Mouse (Mus musculus) heart, embryonic 14.5 days (tissue): Measurements from ENCODE around the gene Larp4b. TPM values are rescaled to one million over a fixed set of nuclear protein-coding genes. Genes with fewer than 3 reads are reported as not detected.

ENCODE experiments used
- ATAC-seq: fragments of 200-750 bp; cut with Nextera tagmentation; 2 replicates; pipeline ENCODE4 v1.8.0; 2017; ENCODE audit warnings: low read depth, moderate TSS enrichment; ENCODE audit not compliant: insufficient number of reproducible peaks, insufficient read depth, low FRiP score
- H3K27ac ChIP-seq, 2 experiments: fragments of 200-500 bp in 1 of 2; fragments of 300-500 bp in 1 of 2; sonication (generic) in 1 of 2; replicated peaks in 1 of 2; 2 replicates each; pipeline ENCODE4 v1.5.1; 2012 to 2014; ENCODE audit warnings: low read depth in 2 of 2, low read length in 2 of 2, control low read depth in 1 of 2, mild to moderate bottlenecking in 1 of 2, mixed read lengths in 1 of 2; ENCODE audit not compliant: control insufficient read depth in 1 of 2, insufficient read depth in 1 of 2
- H3K27me3 ChIP-seq: fragments of 300-500 bp; sonication (generic); 2 replicates; pipeline ENCODE4 v1.6.1; 2014; ENCODE audit warnings: mild to moderate bottlenecking, low read length, control low read depth; ENCODE audit not compliant: control insufficient read depth, insufficient read depth
- H3K36me3 ChIP-seq: fragments of 300-500 bp; sonication (generic); 2 replicates; pipeline ENCODE4 v1.6.1; 2014; ENCODE audit warnings: mild to moderate bottlenecking, control low read depth, low read length, mixed read lengths; ENCODE audit not compliant: control insufficient read depth, insufficient read depth
- H3K4me1 ChIP-seq, 2 experiments: fragments of 200-500 bp in 1 of 2; fragments of 300-500 bp in 1 of 2; sonication (generic) in 1 of 2; 2 replicates each; pipeline ENCODE4 v1.6.1; 2012 to 2014; ENCODE audit warnings: low read length in 2 of 2, control low read depth in 1 of 2, mixed read lengths in 1 of 2; ENCODE audit not compliant: control insufficient read depth in 2 of 2, insufficient read depth in 2 of 2
- H3K4me2 ChIP-seq: fragments of 300-500 bp; sonication (generic); 2 replicates; pipeline ENCODE4 v1.6.1; 2014; ENCODE audit warnings: mild to moderate bottlenecking, low read length
- H3K4me3 ChIP-seq, 2 experiments: fragments of 200-500 bp in 1 of 2; fragments of 300-500 bp in 1 of 2; sonication (generic) in 1 of 2; 2 replicates each; pipeline ENCODE4 v1.5.1; 2012 to 2014; ENCODE audit warnings: low read length in 2 of 2, mild to moderate bottlenecking in 2 of 2, control low read depth in 1 of 2, low read depth in 1 of 2, moderate library complexity in 1 of 2; ENCODE audit not compliant: control insufficient read depth in 1 of 2, insufficient read depth in 1 of 2
- H3K9ac ChIP-seq: fragments of 300-500 bp; sonication (generic); 2 replicates; pipeline ENCODE4 v1.6.1; 2014; ENCODE audit warnings: mild to moderate bottlenecking, low read length
- H3K9me3 ChIP-seq: fragments of 300-500 bp; sonication (generic); 2 replicates; pipeline ENCODE4 v1.6.1; 2016; ENCODE audit warnings: low read length, control low read depth; ENCODE audit not compliant: control insufficient read depth
- WGBS: fragments of 180-500 bp; shearing (Covaris S2); extraction: QIAGEN DNeasy Blood & Tissue Kit; methylation state at CpG from one replicate; pipeline ENCODE4 v1.1.7; 2014; 5-methylcytosine and 5-hydroxymethylcytosine counted together
- polyA plus RNA-seq: library from polyadenylated mRNA; unstranded; fragments of >200 nt; fragmentation: Nextera tagmentation; extraction: Ambion mirVana; gene quantifications from 2 replicates; pipeline ENCODE4 v1.2.1, GENCODE M21; 2014

The Larp4b gene
- polyA plus RNA-seq, 1 experiment from 2014 or later, result 36.1 TPM

- Histone ChIP-seq H3K4me3 (no peak overlapping the region), H3K27me3 (no peaks in the 10 kb centered on the region), H3K4me1 (no peaks in the 10 kb centered on the region), H3K9me3 (no peaks in the 10 kb centered on the region), H3K27ac (no peak overlapping the region), H3K36me3 (peaks cover 92% of the 10 kb centered on the region), H3K9ac (no peak overlapping the region), H3K4me2 (no peak overlapping the region)
- 81% methylated on average over 10 of the region's 10 CpGs for WGBS
- ATAC-seq, result no peak
Measured at GRCm38 (mm10) chr13:9159282-9159681, 65.6 kb downstream of the Larp4b start.

- no peaks in the 10 kb centered on the region for H3K9me3 ChIP-seq
- H3K4me3 ChIP-seq, result no peak overlapping the region
- no peaks in the 10 kb centered on the region for H3K27me3 ChIP-seq
- no peaks in the 10 kb centered on the region for H3K4me1 ChIP-seq
- ATAC-seq, result no peak
- H3K36me3 ChIP-seq, result peaks cover 98% of the 10 kb centered on the region
- H3K9ac ChIP-seq, result no peak overlapping the region
- H3K4me2 ChIP-seq, result no peak overlapping the region
- H3K27ac ChIP-seq, result no peak overlapping the region
- WGBS, result 89% methylated on average over 4 of the region's 4 CpGs
Measured at GRCm38 (mm10) chr13:9162888-9163287, 69.2 kb downstream of the Larp4b start.

DNA sequence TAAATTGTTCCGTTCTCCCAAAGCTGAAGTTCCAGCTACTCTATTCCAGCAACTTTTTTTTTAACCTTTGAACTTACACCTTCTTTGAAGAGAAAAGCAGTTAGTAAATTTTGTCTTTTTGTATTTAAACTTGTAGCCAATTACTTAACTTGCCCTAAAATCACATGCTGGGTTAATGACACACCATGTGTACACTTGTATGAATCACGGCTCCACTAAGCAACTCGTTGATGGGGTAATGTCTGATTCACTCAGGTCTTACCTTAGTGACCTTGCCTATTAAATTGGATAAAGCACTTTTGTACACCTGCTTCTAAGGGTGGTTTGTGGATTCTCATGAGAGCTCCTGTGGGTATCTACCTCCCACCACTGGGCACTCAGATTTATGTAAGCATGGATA, 74.2 kb downstream of the Larp4b start:
- no peak overlapping the region for H3K9ac ChIP-seq
- no peaks in the 10 kb centered on the region for H3K27me3 ChIP-seq
- no peak for ATAC-seq
- WGBS, result 90% methylated on average over 3 of the region's 3 CpGs
- H3K9me3 ChIP-seq, result no peaks in the 10 kb centered on the region
- no peaks in the 10 kb centered on the region for H3K4me1 ChIP-seq
- H3K4me2 ChIP-seq, result no peak overlapping the region
- no peak overlapping the region for H3K27ac ChIP-seq
- H3K36me3 ChIP-seq, result peaks cover 95% of the 10 kb centered on the region
- no peak overlapping the region for H3K4me3 ChIP-seq

DNA sequence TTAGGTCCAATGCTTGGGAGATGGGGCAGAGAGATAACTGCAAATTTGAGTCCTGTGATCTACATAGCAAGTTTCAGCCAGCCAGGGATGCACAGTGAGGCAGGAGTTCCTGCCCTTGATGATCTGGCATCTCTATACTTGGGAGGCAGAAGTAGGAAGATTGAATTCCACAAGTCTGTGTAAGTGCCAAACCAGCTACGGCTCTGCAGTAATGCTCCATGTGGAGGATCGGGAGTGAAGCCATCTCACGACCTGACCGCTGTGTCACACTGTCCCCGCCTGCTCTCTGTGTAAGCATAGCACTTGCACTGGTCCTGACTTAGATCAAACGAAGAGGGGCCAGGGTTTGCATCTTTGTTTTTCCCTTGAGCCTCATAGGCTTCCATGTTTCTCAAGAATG, 75.9 kb downstream of the Larp4b start:
- ATAC-seq, result no peak
- H3K27me3 ChIP-seq, result no peaks in the 10 kb centered on the region
- H3K9ac ChIP-seq, result no peak overlapping the region
- H3K36me3 ChIP-seq, result peaks cover 96% of the 10 kb centered on the region
- H3K4me3 ChIP-seq, result no peak overlapping the region
- H3K9me3 ChIP-seq, result no peaks in the 10 kb centered on the region
- 83% methylated on average over 6 of the region's 6 CpGs for WGBS
- no peak overlapping the region for H3K4me2 ChIP-seq
- no peaks in the 10 kb centered on the region for H3K4me1 ChIP-seq
- no peak overlapping the region for H3K27ac ChIP-seq

DNA sequence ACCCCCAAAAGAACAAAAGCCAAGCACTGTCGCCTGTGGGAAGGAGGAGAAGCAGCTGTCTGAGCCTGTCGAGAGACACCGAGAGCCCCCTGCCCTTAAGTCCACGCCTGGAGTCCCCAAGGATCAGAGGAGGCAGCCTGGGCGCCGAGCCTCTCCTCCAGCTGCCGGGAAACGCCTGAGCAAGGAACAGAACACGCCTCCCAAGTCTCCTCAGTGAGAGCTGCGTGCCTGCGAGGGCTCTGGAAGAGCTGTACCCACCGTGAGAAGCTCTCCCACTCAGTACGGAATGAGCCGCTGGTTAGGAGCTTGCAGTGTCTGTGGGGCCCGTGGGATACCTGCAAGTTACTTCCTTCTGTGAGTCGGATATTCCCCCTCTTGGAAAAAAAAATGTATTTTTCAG, 77.0 kb downstream of the Larp4b start:
- H3K9me3 ChIP-seq, result no peaks in the 10 kb centered on the region
- H3K27me3 ChIP-seq, result no peaks in the 10 kb centered on the region
- H3K4me3 ChIP-seq, result no peak overlapping the region
- H3K4me2 ChIP-seq, result no peak overlapping the region
- no peak overlapping the region for H3K9ac ChIP-seq
- H3K4me1 ChIP-seq, result no peaks in the 10 kb centered on the region
- peaks cover 95% of the 10 kb centered on the region for H3K36me3 ChIP-seq
- WGBS, result 93% methylated on average over 16 of the region's 16 CpGs
- no peak overlapping the region for H3K27ac ChIP-seq
- ATAC-seq, result no peak

GRCm38 (mm10) chr13:9173414-9173813, 79.7 kb downstream of the Larp4b start:
- Histone ChIP-seq H3K9me3 (no peaks in the 10 kb centered on the region), H3K27ac (no peak overlapping the region), H3K4me3 (no peak overlapping the region), H3K4me2 (no peak overlapping the region), H3K36me3 (peaks cover 68% of the 10 kb centered on the region), H3K4me1 (no peaks in the 10 kb centered on the region), H3K27me3 (no peaks in the 10 kb centered on the region), H3K9ac (no peak overlapping the region)
- ATAC-seq, result no peak
- WGBS, result 56% methylated on average over 3 of the region's 3 CpGs

DNA sequence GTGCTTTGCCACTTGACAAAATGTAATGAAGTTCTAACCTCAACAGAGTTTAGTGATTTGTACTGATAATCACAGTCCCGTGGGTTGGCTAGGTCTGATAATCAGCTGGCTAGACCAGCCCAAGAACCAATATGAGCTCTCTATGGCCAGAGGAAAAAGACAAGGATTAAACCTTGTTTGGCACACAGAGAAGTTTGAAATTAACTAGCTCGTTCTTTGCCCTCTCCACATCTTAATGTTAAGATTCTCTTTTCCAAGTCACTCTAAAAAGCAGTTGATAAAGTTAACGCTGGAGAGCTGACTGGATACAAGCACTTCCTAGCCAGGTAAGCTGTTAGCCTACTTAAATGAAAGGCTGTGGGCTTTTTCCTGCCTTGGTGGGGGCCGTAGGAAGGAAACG, 81.5 kb downstream of the Larp4b start:
- Histone ChIP-seq H3K27me3 (no peaks in the 10 kb centered on the region), H3K36me3 (peaks cover 50% of the 10 kb centered on the region), H3K4me1 (no peaks in the 10 kb centered on the region), H3K4me2 (no peak overlapping the region), H3K9ac (no peak overlapping the region), H3K4me3 (no peak overlapping the region), H3K27ac (no peak overlapping the region), H3K9me3 (no peaks in the 10 kb centered on the region)
- no peak for ATAC-seq
- 83% methylated on average over 5 of the region's 5 CpGs for WGBS

GRCm38 (mm10) chr13:9178270-9178669, 84.6 kb downstream of the Larp4b start:
- Histone ChIP-seq H3K27ac (no peak overlapping the region), H3K36me3 (peaks cover 22% of the 10 kb centered on the region), H3K9ac (no peak overlapping the region), H3K4me2 (no peak overlapping the region), H3K4me1 (no peaks in the 10 kb centered on the region), H3K9me3 (no peaks in the 10 kb centered on the region), H3K4me3 (no peak overlapping the region), H3K27me3 (no peaks in the 10 kb centered on the region)
- no peak for ATAC-seq
- WGBS, result 90% methylated on average over 4 of the region's 4 CpGs
